Mouse (Mus musculus) erythroid progenitor cell, adult 5-6 weeks (primary cell): Measurements from ENCODE around the gene Gdf3. TPM values are rescaled to one million over a fixed set of nuclear protein-coding genes. Genes with fewer than 3 reads are reported as not detected.
"Not testable (repeated sequence)": the region's sequence is repeated elsewhere in the genome, so short reads cannot be mapped to it uniquely, and the experiment has no call there.

Source experiments
- ATAC-seq: replicated peaks from 2 replicates; pipeline ENCODE4 v1.8.0; 2016; ENCODE audit warnings: moderate number of reproducible peaks, mild to moderate bottlenecking, moderate TSS enrichment, inconsistent platforms; ENCODE audit not compliant: poor library complexity, low FRiP score, severe bottlenecking
- total RNA-seq, 2 experiments: library from RNA; stranded (forward) in 1 of 2; stranded (reverse) in 1 of 2; fragments of 150-400 nt in 1 of 2; fragments of 186-747, 209-891 nt in 1 of 2; gene quantifications; 2 replicates each; pipeline versions ENCODE4 v1.2.3 to v1.2.4; 2015 to 2017; ENCODE audit warnings: low replicate concordance in 2 of 2

The Gdf3 gene
- 5.8 and 8.8 TPM in 2 replicates for total RNA-seq (2015; ENCODE audit: low replicate concordance)
- total RNA-seq (2017; ENCODE audit: low replicate concordance), result not detected in 2 replicates

GRCm38 (mm10) chr6:122609771-122610170, at the start of gene Gdf3:
TSS of gene Gdf3 (minus strand) at chr6:122610087.
- peak; percentile 74 for ATAC-seq

GRCm38 (mm10) chr6:122659567-122659966, 49.7 kb upstream of the Gdf3 start:
- ATAC-seq, result no peak

GRCm38 (mm10) chr6:122657630-122658029, 47.7 kb upstream of the Gdf3 start:
- ATAC-seq, result no peak

- no peak for ATAC-seq
Measured at GRCm38 (mm10) chr6:122654301-122654700, 44.4 kb upstream of the Gdf3 start.

GRCm38 (mm10) chr6:122650398-122650980, 40.6 kb upstream of the Gdf3 start:
- ATAC-seq, result no peak

GRCm38 (mm10) chr6:122649903-122650302, 40.0 kb upstream of the Gdf3 start:
- no peak for ATAC-seq

GRCm38 (mm10) chr6:122644196-122644595, 34.3 kb upstream of the Gdf3 start:
- ATAC-seq, result not testable (repeated sequence)

- ATAC-seq, result not testable (repeated sequence)
Measured at GRCm38 (mm10) chr6:122637566-122637965, 27.7 kb upstream of the Gdf3 start.

GRCm38 (mm10) chr6:122636666-122637065, 26.8 kb upstream of the Gdf3 start:
- ATAC-seq, result no peak

GRCm38 (mm10) chr6:122635315-122635714, 25.4 kb upstream of the Gdf3 start:
- ATAC-seq, result no peak

- ATAC-seq, result no peak
Measured at GRCm38 (mm10) chr6:122633411-122633810, 23.5 kb upstream of the Gdf3 start.

- no peak for ATAC-seq
Measured at GRCm38 (mm10) chr6:122627469-122628108, 17.7 kb upstream of the Gdf3 start.

- ATAC-seq, result no peak
Measured at GRCm38 (mm10) chr6:122626110-122626509, 16.2 kb upstream of the Gdf3 start, which contains the start of gene Dppa3. TSS of gene Dppa3 (plus strand) at chr6:122626410.

- ATAC-seq, result no peak
Measured at GRCm38 (mm10) chr6:122625156-122625555, 15.3 kb upstream of the Gdf3 start.

GRCm38 (mm10) chr6:122624480-122624879, 14.6 kb upstream of the Gdf3 start:
- ATAC-seq, result no peak

- ATAC-seq, result no peak
Measured at GRCm38 (mm10) chr6:122621066-122621465, 11.2 kb upstream of the Gdf3 start.

GRCm38 (mm10) chr6:122616022-122616421, 6.1 kb upstream of the Gdf3 start:
- no peak for ATAC-seq

- ATAC-seq, result no peak
Measured at GRCm38 (mm10) chr6:122614047-122614446, 4.2 kb upstream of the Gdf3 start.

GRCm38 (mm10) chr6:122612426-122612825, 2.5 kb upstream of the Gdf3 start:
- ATAC-seq, result no peak

GRCm38 (mm10) chr6:122609377-122609728, 534 bp downstream of the Gdf3 start:
- peak; percentile 39; the same call in 1 of the 2 replicates for ATAC-seq
